Mouse (Mus musculus) adrenal gland, adult 2 months (tissue): ENCODE data around the gene Xpo5. TPM values are rescaled to one million over a fixed set of nuclear protein-coding genes. Genes with fewer than 3 reads are reported as not detected.

ENCODE experiments used
- DNase-seq: peaks from one replicate; pipeline ENCODE4 v3.0.0; 2021
- long read RNA-seq: library from polyadenylated mRNA; stranded (forward); transcript quantifications from one replicate; pipeline ENCODE4 v2.0.0, GENCODE M21; 2021
- polyA plus RNA-seq: library from polyadenylated mRNA; depleted of rRNA; stranded (reverse); fragments of >200 nt; gene quantifications from 2 replicates; pipeline ENCODE4 v1.2.3, GENCODE M21; 2012; rRNA removed
- total RNA-seq, 2 experiments: library from RNA; stranded (reverse); gene quantifications; 2 replicates each; pipeline ENCODE4 v1.2.3; 2021

Xpo5 gene
- total RNA-seq: 10 to 100 TPM; 65.0 to 81.2 TPM
- 25.6 and 29.3 TPM in 2 replicates for polyA plus RNA-seq
- long read RNA-seq, full-length matches to known transcripts: 8 of 28 reads
- long read RNA-seq, partial matches to known transcripts: 16 of 28 reads
- long read RNA-seq, other reads (novel, unspliced or antisense): 4 of 28 reads

DNA sequence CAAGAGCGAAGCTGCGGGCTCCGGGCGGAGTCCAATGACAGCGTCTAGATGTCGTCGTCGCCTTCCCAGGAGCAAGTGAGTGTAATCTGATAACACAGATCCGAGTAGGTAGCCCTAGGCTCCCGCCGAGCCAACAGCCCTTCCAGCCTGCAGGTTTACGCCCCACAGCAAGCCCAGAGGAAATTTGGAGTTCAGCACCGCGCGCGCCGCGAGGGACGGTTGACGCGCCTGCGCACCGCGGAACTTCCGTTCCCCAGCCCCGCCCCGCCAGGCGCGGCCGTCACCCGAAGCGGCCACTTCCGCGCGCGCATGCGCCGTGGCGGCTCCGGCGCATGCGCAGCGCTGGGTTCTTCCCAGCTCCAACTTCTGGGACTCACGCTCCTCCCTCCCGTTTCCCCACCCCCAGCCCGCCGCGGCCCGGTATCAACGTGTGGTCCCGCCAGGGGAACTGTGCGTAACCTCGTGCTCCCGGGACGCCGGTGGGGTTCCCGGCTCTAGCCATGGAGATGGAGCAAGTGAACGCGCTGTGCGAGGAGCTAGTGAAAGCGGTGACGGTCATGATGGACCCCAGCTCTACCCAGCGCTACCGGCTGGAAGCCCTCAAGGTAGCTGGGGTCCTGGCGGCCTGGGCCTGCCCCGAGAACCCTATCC is at the start of gene Xpo5, which contains the start of gene Polh:
Xpo5 (plus strand) TSS at position 362 of the 651 bp plus-strand sequence.
Polh (minus strand) TSS at position 225 of the 651 bp plus-strand sequence.
- peak; percentile 96 for DNase-seq

DNA sequence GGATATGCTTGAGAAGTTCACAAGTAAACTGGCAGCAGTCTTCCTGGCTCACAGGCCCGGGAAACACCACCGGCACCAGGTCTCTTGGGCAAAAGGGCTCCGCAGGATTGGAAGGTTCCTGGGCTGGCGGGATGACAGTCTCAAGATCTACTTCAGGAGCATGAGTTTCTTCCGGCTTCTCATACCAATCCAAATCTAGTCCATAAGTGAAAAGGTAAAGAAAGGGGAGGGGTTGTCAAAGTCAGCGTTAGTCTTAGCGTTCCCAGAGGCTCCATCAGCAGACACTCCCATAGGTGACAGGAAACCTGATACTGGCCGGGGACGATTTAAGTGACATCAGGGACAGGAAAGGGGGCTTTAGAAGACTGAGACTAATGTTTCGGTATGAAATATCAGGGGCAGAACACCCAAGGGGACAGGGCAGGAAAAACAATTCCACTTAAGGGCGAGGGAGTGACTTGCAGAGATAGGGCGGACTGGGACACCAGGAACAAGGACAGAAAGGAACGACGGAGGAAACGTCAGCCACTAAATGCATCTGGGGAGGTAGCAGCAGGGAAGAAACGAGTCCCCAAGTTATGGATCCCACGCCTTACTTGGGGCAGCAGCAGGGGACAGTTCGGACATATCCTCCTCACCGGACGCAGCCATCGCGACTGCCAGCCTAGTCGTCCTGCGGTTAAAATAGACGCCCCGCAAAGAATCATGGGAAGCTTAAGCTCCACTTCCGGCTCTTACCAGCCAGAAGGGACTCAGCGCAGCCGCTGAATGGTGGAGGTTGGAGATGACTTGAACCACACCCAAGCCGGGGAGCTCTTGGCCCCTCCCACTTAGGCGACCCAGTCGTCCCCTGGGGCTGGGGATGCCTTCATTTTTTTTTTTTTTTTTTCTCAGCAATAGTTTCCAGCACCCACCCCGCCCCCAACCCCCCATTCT is 49.5 kb upstream of the Xpo5 start, which contains the start of gene Mad2l1bp:
Mad2l1bp (minus strand) TSS at position 707 of the 936 bp plus-strand sequence.
- peak; percentile 91 for DNase-seq

DNA sequence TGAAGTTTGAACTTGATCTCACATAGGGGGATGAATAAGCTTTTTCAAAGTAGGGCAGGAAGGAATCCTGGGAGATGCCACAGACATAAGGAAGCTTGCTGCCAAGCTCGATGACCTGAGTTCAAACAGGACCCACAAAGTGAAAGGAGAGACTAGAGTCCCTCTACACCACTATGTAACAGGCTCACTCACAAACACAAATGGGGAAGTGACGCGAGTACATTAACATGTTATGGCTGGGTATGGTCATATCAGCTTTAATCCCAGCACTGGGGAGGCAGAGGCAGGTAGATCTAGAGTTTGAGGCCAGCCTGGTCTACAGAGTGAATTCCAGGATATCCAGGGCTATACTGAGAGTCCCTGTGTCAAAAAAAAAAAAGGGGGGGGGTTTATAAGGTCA is 48.2 kb upstream of the Xpo5 start:
- DNase-seq: no peak

DNA sequence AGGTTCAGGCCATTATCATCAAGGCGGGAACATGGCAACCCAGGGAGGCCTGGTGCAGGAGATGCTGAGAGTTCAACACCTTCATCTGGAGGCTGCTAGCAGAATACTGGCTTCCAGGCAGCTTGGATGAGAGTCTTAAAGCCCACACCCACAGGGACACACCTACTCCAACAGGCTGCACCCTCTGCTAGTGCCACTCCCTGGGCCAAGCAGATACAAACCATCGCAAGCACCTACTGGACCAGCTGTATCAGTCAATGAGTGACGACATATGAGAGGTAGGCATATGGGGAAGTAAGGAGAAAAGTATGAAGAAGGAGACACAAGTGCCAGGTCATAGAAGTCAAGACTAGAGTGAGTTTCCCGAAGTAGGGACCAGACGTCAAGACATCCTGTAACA is 45.9 kb upstream of the Xpo5 start:
- DNase-seq: no peak

DNA sequence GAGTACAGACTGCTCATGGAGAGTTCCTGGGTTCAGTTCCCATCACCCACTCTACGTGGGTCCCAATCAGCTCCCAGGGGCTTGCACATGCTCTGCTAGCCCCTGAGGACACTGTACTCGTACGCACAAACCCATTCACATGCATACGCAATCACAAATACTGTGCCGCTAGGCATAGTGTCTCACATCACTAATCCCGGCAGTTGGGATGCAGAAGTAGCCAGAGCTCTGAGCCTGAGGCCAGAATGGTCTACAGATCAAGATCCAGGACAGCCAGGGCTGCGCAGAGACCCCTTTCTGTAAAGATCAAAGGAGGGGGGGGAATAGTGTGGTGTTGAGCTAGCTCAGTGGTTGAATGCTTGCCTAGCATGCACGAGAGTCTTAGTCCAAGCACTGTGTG is 45.5 kb upstream of the Xpo5 start:
- DNase-seq: no peak

DNA sequence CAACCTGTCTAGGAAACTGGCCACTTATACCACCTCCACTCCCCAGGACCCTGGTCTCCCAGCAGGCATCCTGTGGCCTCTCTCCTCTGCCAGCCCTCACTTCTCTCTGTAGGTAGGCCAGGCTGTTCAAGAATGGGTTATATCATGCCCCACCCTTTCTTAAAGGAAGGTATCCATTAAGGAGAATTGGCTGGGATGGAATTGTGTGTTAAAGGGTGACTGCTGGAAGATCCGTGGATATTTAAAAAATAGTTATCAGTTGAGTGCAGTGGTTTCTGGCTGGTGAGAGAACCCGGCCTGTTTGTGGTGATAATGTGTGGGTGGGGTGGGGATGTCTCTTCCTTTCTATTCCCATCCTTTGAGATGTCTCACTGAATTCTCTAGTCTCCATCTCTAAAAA is 43.3 kb upstream of the Xpo5 start:
- no peak for DNase-seq

DNA sequence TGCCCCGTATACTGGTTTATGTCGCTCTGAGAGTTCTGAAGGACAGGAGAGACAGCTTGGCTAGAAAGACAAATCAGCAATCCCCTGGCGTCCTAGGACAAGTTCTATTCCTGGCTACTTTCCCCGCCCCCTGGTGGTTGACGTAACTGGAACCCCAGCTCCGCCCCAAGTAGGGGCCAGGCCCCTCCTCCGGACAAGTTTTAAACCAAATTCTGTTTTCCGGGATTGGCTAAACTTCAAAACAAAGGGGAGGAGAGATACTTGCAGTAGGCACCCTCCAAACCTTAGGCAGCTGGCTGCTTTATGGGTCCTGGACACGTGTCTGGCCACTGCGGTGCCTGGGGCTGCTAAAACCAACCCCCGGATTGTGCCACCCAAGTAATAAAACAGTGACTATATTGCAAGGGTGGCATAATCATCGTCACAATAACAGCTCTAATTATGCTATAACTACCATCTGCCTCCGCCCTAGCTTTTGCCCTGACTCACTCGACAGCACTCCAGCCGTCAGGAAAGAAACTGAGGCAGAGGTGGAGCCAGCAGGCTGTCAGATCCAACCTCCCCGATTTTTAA is 42.4 kb upstream of the Xpo5 start:
- DNase-seq: peak; percentile 97

DNA sequence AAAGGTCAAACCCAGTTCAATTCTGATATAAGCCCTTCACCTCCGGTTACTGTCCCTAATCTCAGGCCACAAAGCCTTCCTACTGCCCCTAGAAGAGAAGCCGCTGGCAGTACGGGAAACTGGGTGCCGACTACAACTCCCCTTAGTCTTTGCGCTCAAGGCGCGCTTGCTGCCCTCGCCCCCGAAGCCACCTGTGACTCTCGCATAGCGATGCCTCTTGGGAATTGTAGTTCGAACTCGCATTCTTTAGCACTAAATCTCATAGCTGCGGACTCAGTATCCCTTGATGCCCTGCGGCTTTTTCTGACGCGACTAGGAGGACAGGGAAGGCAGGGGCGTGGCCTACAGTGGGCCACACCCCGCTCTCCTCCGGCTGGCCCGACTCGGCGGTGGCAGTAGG is 41.9 kb upstream of the Xpo5 start, which contains the start of gene Gtpbp2:
Gtpbp2 (plus strand) TSS at position 347 of the 400 bp plus-strand sequence.
- DNase-seq: peak; percentile 97

DNA sequence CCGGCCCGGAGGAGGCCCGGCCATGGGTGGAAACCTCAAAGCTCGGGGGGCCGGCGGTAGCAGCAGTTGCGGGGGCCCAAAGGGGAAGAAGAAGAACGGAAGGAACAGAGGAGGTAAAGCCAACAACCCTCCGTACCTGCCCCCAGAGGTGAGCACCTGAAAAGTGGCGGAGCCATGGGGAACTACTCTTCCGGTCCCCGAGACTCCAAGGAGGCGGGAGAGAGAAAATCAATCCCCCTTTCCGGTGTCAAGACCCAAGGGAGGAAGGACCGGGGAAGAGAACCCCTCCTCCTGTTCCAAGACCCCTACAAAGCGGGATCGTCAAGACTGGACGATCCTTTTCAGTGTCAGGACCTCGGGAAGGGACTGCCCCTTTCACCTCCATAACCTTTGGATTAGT is 41.4 kb upstream of the Xpo5 start:
- no peak for DNase-seq

DNA sequence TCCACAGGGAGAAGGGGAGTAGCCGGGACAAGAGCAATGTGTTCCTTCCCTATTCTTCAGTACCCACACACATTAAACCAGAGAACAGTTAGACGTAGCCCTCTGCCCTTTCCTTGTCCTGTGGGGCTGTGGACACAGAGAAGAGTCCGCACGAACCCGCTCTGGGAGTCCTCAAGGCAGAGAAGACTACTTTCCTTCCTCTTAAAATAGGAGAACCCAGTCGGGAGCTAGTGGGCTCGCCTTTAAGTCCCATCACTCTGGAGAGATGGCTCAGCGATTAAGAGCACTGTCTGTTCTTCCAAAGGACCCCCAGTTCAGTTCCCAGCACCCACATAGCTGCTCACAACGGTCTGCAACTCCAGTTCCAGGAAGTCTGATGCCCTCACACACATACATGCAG is 40.9 kb upstream of the Xpo5 start:
- DNase-seq: no peak

DNA sequence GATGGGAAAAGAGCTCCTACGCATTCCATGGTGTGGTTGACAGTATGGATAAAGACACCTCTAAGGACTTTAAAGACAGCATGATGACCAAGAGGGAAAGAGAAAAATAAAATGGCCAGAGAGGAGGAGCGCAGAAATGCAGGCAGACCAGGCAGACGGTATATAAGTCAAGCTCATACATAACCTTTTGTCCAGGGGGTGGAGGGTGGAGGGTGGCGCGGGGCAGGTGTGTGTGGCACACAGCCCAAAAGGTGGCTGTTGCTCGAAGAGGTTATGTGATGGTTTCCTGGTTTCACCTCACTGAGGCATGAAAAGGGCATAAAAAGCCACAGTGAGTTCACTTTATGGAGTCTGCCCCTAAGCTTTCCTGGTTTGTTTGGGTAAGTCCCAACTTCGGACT is 40.0 kb upstream of the Xpo5 start:
- DNase-seq: no peak

DNA sequence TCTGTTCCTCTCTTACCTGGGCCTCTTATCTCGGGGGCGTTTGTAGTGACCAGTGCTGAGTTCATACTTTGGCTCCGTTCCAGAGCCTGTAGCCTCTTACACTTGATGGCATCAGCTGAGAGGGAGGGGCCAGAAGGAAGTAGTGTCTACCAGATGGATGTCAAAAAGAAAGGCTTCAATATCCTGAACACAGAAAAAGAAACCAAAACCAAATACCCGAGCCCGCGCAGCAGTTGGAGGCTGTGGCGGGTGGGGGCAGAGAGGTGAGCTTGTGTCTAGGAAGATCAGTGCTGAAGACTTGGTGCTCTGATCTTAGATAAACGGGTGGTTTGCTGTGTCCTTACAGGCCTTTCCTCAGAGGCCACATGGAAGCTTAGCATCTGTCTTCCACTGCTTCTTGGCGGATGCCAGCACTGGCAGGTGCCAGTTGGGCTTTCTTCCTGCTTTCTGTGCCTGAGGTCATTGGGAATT is 39.6 kb upstream of the Xpo5 start:
- DNase-seq: peak; percentile 59

DNA sequence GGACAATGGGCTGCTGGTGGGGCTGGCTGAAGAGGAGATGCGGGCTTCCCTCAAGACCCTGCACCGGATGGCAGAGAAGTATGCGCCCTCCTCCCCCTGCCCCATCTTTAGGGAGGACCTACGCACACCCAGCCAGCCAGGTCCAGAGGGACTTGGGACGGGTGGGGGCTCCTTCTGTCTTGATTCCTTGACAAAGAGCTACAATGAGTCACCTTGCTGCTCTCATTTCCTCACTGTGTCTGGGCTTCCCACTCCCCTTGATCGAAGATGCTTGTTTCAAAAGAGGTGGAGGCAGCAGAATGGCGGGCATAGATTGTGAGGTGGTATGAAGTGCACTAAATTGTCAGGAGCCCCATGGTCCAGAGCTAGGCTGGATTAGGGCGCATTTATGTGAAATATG is 38.3 kb upstream of the Xpo5 start:
- no peak for DNase-seq

DNA sequence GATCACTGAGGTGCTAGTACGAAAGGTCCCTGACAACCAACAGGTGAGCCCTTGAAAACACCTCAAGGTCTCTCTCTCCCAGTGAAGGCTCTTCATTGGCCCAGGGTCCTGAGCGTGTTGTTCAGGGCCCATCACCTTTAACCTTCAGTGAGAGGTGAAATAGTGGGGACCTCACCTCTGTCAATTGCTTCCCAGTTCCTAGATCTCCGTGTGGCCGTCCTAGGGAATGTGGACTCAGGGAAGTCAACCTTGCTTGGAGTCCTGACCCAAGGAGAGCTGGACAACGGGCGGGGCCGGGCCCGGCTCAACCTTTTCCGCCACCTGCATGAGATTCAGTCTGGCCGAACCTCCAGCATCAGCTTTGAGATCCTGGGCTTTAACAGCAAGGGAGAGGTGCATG is 37.8 kb upstream of the Xpo5 start:
- no peak for DNase-seq

DNA sequence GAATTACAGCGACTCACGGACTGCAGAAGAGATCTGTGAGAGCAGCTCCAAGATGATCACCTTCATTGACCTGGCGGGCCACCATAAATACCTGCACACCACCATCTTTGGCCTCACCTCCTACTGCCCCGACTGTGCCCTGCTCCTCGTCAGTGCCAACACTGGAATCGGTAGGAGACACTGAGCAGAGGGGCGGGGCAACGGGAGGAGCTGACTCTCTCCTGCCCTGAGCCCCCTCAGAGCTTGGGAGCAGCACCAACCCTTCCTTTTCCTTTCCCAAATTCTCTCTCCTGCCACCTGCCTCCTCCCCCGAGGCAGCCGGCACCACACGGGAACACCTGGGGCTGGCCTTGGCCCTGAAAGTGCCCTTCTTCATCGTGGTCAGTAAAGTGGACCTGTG is 37.1 kb upstream of the Xpo5 start:
- DNase-seq: no peak

DNA sequence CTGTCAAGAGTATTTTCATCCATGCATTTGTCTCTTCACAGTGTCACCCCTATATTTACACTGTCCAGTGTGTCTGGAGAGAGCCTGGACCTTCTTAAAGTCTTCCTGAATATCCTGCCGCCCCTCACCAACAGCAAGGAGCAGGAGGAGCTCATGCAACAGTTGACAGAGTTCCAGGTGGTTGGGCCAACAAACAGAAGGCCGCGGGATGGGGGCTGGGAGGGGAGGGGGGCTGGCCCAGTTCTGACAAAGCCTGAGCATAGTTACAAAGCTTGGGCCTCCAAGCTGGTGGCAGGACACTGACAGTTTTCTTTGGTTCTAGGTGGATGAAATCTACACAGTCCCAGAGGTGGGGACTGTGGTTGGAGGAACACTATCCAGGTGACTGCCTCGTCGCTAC is 36.3 kb upstream of the Xpo5 start:
- DNase-seq: no peak

DNA sequence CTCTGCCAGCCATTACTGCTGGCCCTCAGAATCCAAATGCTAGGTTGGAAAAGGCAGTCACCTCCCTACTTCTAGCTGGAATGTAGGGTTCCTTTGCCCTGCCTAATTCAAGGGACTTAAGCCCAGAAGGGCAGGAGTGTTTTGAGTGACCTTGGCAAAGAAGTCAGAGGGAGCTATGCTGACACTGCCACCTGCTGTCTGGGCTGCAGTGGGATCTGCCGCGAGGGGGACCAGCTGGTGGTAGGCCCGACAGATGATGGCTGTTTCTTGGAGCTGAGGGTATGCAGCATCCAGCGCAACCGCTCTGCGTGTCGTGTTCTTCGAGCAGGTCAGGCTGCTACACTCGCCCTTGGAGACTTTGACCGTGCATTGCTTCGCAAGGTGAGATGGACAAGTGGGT is 35.6 kb upstream of the Xpo5 start:
- DNase-seq: peak; percentile 58

DNA sequence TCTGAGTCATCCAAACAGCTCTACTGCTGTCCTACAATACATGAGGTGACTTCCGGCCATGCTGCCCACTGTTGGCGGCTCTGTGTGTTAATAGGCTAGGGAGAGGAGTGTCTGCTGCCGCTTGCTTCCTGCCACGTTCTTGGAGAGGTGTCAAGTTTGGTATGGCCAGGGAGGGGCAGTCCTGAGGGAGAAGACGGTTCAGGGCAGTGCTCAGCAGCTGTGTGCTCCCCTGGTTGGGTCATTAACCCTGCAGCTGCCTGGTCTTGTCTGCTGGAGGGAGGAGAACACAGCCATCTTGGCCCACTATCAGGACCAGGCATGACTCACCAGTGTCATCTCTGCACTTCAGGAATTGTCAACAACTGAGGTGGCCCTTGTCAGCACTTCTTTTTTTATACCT is 34.3 kb upstream of the Xpo5 start:
- DNase-seq: peak; percentile 40

DNA sequence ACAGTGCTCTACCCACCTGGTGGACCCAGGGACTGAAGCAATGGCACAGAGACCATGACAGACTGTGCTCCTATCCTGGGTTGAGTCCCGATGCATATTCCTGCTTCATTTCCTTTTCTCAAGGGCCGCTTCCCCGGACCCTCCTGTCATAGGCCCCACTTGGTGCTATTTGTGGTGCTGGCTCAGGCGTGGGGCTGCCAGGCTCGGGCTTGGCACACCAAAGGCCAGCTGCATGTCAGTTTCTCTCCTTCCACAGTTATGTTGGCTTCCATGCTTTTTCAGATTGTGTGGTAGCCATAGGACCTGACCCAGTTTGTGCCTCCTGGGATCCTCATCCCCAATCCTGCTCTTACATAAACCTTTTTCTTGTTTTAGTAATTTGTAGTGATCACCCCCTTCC is 33.8 kb upstream of the Xpo5 start:
- DNase-seq: no peak

DNA sequence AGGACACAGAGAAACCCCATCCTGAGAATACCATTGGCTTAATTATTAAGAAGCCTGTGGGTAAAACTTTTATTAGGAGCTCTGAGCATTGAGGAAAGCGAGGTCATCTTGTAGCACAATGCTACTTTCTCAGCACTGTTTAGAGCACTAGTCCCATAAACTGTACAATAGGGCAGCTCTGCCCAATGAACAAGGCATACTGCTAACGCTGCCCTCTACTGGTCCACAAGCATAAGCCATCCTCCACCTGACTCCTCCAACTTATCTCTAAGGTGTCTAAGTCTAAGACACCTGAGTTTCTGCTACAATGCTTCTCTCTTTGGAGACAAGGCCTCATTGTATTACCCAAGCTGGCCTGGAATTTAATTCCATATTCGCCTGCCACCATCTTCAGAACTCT is 32.0 kb upstream of the Xpo5 start:
- DNase-seq: no peak

DNA sequence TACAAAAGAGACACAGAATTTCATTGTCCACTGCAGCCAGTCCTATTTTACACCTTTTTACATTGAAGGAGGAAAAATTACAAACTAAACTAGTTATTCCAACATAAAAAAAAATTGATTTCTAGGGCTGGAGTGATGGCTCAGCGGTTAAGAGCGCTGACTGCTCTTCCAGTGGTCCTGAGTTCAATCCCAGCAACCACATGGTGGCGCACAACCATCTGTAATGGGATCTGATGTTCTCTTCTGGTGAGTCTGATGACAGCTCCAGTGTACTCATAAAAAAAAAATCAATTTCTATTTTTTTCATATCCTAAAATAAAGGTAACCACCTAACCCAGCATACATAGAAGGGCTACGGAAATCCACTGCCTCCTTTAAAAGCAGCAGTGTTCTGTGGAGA is 20.3 kb upstream of the Xpo5 start:
- peak; percentile 54 for DNase-seq

DNA sequence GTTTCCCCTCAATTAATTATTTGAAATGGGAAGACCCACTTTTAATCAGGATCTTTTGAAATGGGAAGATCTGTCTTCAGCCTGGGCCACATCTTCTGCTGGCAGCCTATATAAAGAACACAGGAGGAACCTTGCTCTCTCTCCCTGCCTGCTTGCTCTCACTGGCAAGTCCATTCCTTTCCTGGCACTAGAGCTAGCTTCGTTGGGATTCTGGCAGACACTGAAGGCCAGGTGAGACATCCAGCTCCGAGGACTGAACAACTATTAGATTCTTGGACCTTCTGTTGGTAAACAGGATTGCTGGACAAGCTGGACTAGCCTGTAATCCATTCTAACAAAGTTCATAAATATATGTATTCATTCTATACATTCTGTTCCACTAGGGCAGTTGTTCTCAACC is 13.8 kb upstream of the Xpo5 start:
- DNase-seq: peak; percentile 62
